Mouse (Mus musculus) kidney, adult 9 months (tissue): Measurements from ENCODE around the gene Rbms3.
A peak's percentile ranks its signal among the peaks of the same experiment; 100 is the strongest.

Experiments used
- DNase-seq: peaks from one replicate; pipeline ENCODE4 v3.0.0; 2022

Rbms3 gene

DNA sequence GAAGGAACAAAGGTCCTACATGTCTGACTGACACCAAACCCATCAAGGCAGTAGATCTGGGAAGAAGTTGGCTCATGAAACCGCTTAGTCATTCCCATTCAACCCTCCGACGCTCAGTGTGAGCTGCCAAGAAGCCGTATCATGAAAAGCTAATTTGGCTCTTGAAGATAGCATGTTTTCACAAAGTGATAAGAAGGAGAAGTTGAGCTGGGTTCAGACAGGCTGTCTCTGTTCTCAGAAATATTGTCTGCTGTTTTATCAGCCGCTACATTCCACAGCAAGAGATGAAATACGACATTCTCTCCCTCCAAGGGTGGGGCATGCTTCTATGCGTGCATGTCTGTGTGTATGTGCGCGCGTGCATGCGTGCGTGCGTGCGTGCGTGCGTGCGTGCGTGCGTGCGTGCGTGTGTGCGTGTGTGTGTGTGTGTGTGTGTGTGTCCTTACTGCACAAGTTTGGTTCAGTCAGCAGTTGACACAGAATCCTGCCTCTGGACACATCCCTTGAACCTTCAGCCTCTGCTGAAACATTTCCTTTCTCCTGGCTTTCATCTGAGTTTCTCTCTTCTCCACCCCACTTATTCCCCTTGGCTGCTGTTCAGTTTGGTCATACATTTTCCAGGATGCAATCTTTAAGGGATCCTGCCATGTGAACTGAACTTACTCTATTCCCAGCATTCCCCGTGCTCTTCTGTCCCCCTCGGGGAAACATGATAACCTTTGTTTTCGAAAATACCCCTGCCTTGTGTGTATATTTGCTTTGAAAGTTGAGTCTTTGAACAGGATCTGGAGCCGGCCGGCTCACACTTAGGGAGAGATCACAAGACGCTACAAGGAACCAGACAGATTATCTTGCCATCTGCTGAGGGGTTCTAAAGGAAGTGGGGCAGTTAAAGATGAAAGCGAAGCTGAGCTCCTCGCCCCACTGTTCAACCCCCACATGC, 756.4 kb downstream of the Rbms3 start:
- DNase-seq: peak; percentile 44

DNA sequence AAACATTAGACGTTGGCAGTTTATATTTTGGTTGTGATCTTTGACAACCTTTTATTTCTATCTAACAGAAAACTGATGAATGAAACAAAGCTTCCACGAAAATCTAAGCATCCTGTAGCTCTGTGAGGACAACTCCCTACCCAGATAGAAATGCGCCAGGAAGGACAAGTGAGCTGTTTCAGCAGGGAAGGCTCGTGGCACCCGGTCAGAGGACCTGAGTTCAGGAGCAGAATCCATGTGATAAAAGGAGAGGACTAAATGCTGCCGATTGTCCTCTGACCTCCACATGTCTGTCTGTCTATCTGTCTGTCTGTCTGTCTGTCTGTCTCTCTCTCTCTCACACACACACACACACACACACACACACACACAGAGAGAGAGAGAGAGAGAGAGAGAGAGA, 757.4 kb downstream of the Rbms3 start:
- DNase-seq: no peak

DNA sequence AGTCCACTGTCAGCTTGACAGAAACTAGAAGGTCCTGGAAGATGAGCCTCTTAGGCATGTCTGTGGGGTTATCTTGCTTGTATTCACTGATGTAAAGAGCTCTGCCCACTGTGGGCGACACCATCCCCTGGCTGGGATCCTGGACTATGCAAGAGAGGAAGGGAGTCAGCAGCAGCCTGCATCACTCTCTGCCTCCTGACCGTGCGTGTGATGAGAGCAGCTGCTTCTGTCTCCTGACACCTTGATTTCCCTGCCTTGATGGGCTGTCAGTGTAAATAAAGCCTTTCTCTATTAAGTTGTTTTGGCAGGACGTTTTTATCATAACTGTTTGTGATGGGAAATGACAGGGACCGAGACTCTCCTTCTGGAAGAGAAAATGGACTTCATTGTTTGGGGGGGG, 758.1 kb downstream of the Rbms3 start:
- DNase-seq: no peak

DNA sequence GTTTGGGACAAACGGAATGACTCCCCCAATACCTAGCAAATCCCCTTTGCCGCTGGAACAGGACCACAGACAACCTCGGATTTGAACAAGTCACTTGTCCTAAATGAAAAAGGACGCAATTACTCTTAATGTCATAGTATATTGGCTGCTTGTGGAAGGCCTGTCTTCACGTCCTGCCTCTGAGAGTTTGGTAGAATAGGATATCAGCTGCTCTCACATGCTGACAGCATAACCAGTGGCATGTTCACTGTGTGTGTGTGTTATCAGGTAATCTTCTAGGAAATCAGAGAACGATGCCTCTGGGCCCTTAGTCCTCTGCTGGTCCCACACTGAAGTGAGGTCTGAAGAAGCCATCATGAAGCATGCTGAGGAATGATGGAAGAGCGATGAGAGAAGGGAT, 763.7 kb downstream of the Rbms3 start:
- DNase-seq: no peak

DNA sequence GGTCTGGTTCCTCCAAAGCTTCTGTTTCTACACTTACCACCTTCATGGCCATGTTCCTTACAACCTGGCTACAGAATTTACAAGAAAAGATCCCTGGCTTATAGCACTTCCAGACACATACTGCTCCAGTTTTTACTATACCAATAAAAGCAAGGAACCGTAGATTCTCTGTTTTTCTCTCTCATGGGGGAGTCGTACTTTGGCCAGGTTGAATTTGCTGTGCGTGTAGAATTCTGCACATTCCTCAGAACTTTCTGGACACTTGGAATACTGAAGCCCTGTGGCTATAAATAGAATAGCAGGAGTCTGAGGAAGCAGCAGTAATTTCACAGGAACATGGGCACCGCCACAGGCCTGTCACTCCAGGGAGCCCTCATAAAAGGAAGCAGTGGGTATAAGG, 766.1 kb downstream of the Rbms3 start:
- peak; percentile 66 for DNase-seq

DNA sequence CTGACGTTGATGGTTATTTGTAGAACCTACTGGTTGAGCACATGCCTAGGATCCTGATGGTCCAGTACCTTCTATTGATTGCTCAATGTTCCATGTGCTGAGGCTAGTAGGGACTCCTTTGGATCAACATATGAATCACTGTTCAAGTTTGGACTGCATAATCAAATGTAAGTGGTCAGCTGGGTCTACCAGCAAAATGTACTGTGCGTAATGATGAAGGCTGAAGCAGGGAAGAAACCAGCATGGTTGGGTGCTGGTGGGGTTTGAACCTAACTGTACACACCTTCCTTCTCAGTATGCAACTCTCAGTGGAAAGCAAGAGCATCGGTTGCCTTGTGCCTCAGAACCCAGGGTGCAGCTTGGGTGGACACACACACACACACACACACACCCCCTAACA, 767.4 kb downstream of the Rbms3 start:
- DNase-seq: no peak

DNA sequence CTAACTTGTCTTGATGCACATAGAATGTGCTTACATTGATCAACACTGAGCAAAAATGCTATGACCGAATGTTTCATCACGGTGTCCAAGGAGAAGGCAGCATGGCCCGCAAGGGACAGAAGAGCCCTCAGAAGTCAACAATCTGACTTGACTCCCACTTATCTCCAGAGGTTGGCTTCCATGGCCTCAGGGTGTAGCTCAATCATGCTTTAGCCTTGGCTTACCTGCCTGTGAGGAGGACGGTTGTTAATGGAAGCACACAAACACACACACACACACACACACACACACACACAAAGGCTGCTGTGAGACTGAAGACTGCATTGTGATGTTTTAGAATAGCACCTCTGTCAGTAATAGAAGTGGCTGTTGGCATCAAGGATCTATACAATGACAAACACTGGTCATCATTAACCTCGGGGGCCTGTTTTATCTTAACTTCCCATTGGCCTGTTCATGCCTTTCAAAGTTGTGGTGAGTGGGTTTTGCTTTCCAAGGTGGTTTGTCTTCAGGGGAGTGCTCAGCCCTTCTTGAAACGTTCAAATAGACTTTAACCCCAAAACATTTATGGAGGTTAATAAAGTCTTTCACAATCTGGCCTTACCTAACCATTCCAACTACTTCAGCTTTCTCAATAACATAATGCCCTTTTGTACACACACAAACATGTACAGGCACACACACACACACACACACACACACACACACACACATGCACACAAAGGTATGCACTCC, 771.7 kb downstream of the Rbms3 start:
- no peak for DNase-seq

DNA sequence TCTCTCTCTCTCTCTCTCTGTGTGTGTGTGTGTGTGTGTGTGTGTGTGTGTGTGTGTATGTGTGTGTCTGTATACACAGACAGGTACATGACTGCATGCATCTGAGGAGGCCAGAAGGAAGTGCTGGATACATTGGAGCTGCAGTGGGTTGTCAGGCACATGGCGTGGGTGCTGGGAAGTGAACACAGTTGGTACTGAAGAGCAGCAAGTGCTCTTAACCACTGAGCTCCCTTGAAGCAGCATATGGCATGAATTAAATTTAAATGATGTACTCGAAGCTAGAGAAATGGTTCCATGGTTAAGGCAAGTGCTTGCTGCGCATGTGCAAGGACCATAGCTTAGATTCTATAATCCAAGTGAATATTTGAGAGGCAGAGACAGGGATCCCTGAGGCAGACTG, 772.6 kb downstream of the Rbms3 start:
- DNase-seq: no peak

DNA sequence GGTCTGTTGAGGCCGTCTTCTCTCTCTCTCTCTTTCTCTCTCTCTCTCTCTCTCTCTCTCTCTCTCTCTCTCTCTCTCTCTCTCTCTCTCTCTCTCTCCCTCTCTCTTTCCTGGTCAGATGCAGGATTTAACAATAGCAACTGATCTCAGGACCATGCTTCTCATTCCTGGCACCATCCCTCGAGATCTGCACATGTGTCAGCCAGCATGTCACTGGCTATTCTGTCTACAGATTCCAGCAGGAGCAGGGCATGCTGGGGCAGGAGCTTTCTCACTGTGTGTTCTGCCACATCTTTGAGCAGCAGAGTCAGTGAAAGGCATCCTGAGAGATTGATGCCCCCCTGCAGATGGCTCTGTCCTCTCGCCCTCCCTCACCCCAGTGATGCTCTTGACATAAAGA, 774.0 kb downstream of the Rbms3 start:
- no peak for DNase-seq

DNA sequence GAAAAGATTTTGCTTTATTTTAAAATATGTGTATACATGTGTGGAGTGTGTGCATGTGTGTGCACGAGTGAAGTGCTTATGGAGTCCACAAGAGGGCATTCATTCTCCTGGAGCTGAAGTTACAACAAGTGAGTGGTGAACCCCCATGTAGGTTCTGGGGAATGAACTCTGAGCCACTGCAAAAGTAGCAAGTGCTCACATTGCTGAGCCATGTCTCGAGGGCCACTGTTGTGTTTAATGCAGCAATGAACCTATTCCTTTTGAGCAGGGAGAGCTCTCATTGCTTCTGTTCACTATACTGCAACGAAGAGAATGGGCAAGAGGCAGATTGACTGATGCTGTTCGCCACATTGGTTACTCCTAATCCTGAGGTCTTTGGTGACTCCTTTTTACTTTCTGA, 780.8 kb downstream of the Rbms3 start:
- DNase-seq: no peak

DNA sequence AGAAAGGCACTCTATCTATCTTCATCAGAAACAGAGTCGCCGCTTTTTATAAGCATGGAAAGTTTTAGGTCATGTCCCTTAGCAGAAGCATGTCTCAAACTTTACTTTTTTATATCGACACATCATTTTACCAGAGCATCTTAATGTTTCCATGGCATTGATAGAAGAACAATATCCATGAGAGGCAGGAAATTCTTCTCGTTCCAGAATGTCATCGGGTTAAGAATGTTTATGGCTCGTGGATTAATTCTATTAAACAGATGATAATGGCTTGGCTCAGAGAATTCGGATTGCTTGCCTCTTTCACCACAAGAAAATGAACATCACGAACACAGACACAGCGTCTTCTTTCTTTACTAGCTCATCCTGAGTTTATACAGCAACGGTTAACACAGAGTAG, 781.5 kb downstream of the Rbms3 start:
- peak; percentile 28 for DNase-seq

DNA sequence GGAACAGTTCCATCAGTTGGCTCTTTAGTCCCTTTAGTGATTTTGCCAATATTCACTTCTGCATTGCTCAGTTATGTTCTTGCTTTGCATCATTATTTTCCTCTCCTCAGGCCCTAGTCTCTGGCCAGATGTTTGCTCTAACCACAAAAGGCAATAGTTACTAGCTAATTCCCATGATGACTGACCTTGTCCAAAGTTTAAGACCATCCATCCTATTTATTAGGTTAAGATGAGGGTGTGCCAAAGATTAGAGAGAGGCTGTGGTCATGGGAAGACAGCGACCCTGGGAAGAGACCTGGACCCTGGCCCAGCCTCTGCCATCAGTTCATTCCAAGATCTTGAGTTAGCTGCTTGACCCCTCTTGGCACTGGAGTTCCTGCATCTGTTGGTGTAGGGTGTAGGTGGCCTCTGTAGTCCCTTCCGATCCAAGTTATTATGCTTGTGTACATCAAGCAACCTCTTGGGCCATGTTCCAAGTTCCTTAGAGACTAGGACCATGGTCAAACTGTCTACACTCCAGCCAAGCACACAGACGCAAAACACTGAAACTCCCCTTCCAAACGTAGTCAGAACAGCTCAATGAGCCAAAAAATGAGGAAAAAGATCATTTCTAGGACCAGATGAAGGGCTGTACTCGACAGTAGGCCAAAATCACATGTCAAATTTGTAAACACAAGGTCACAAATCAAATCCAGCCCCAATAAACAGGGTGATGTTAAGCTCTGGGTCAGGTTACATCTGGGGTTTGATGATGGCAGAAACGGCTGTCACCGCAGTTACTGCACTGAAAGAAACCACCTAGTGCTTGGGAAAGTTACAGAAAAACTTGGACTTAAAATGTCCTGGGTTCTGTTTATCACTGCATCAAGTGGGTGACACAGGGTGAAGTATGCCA, 782.2 kb downstream of the Rbms3 start:
- DNase-seq: peak; percentile 73

DNA sequence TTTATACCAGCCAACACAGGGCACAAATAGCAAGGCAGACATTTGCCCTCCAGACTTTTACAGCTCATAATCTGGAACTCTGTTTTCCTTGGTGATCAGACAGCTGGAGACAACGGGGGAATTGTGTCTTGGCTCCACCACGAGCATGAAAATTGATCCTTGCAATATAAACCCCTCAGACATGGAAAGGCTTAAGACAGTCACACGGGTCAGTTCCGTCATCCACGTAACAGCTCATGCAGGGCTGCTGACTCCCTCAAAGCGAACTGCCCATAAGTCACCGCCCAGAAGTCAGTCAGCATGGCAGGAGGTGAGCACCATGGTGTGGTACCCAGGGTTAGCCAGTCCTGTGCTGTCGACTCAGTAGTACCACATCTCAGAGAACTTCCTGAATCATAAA, 794.8 kb downstream of the Rbms3 start:
- no peak for DNase-seq

DNA sequence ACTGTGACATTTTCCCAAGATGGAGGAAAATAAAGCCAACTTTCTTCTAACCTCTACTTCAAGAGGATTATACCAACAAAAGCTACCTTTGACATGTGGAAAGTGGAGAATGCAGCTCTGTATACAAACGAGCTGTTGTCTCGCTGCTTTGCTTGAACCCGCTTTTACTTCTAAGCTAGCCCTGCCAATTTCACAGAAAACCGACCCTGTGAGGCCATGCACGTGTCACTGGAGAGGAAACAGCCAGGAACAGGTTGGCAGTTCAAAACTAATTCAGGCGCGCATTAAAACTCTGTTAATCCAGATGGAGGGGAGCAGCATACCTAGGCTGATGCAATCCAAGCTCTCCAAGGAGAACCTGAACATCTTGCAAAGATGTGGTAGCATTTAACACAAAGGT, 796.0 kb downstream of the Rbms3 start:
- no peak for DNase-seq

DNA sequence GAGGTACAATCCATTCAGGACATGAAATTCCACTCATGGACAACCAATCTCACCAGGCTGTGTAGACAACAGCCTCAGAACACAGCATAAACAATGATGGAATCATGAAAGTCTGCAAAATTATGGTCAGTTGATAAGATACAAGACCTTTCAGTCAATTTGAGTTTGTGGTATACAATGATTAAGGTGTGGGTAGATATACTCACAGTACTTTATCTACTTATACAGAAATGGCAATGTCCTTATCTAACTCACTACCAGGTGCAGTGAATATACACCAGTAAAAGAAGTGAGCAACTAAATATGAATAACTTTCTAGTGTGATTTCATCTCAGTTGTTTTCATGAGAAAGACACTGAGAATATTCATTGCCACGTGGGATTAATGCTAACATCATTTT, 796.9 kb downstream of the Rbms3 start:
- DNase-seq: no peak

DNA sequence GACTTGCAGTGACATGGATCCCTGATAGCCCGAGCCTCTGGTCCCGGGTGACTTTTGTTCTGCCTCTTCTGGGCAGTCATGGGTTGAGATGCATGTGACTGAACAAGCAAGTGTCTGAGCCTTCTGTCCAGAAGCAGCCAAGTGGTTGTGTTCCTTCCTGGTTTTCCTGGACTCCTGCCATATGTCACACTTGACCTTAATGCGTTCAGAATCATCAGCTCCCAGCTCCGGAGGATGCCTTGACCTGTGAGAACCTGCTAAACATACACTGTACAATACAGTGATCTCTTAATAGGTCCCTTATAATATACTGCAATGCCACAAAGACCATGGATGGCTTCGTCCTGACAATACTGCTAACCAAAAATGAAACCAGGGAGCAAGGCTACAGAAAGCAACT, 798.3 kb downstream of the Rbms3 start:
- DNase-seq: peak; percentile 12

DNA sequence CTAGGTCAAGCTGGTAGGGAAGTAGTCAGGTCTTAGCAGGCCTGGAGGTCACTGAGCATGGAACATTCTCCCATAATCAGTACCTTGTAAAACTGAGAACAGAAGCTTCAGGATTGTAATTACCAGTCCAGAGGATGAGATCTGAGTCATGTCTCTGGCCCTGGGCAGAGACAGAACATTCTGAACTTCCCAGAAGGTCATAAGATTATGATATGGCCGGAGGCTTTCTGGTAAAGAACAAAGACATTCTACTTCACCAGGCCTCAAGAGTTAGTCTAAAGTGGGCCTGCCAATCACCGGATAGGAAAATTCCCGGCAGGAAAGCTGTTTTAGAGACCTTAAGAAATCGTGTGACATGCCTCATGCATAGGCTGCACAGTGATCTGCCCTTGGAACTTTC, 799.8 kb downstream of the Rbms3 start:
- DNase-seq: no peak

DNA sequence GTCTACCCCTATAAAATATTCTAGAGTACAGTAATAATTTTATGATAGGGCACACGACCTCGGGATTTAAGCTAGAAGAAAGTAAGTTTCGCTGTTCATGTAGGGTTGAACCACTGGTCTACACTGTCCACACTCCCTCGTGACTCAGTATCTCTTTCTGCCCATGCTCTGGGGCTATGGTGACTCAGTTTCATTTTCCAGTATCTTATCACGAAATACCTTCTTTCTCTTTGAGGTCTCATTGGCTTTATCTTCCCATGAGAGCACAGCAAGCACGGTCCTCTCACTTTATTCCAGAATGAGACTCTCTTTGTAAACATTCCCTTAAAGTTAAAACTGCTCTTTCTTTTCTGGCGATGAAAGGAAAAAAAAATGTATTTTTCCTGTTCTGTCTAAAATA, 808.1 kb downstream of the Rbms3 start:
- DNase-seq: no peak

DNA sequence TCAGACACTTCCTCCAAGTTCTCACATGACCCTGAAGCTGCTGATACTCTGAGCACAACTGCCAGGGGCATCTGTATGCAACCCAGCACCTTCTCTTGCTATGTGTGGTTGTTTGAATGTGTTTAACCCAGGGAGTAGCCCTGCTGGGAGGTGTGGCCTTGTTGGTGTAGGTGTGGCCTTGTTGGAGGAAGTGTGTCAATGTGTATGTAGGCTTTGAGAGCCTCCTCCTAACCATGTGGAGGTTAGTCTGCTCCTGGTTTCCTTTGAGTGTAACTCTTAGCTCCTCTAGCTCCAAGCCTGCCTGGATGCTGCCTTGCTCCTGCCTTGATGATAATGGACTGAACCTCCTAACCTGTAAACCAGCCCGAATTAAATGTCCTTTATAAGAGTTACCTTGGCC, 812.5 kb downstream of the Rbms3 start:
- DNase-seq: no peak

DNA sequence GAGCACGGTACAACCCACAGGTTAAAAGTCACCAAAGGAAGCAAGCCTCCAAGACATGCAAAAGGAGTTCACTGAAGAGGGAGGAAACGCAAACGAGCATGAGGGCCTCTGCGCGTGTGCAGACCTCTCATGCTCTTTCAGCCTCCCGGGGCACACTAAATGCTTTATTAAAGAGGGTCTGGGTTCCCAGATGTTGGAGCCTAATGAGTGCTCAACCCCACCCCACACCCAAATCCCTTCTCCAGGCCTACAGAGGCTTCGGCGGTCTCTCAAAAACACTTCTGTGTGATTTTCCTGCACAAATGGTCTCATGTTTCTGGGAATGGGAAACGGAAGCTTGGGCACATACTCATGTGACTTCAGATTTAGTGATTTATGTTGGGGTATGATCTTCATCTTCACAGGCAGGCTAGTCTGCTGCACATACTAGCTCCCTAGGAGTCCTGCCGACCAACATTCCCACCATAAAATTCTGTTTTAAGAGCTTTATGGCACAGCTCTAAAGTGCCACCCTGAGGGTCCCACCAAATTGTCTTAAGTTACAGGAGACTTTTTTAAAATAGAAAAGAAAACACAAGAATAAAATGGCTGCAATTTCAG, 815.1 kb downstream of the Rbms3 start:
- DNase-seq: no peak

DNA sequence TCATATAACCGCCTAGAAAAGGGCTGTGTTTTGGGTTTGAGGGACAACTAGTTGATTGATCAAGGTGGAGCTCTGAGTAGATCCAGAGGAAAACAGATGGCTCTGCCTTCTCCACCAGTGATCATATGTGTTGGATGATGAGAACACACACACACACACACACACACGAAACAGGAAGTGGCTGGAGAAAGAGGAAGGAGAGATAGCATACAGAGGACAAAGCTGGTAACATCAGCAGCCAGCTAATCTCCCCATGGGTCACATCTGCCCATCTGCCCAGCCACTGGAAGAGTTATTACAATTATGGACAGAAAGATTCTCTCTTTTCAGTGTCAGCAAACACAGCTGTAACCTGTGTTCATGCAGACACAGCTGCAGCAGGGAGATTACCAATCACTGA, 816.3 kb downstream of the Rbms3 start:
- no peak for DNase-seq

DNA sequence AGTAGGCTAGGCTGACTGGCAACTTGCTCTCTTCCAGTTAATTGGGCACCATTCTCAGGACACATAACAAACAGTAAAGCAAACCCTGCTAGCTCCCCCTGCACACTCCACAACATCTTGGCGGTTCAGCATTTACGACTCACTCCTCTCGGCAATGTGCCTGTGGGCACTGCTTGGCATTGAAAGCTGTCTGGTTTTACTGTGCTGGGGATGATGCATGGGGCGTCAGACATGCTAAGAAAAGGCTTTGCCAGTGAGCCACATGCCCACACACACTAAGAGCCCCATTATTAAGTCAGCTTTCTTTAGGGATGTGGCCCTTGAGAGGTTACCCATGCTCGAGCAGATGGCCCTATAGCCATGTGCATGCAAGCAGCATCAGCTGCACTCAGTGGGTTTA, 820.5 kb downstream of the Rbms3 start:
- no peak for DNase-seq

DNA sequence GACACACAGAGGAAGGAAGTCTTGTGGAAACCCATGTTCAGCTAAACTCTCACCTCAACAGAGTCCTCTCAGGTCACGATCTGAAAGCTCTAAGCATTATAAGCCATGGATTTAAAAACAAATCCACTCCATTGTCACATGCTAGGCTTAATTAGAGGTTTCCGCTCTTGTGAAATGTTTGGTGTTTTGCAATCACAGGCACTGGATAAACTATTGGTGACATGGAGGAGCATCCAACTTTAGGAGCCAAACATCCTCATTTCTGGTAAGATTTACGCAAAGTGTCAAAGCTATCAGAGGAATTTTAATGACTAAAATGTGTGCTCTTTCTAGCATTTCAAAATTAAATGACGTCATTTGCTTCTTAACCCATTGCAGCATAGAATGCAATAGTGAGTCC, 821.3 kb downstream of the Rbms3 start:
- peak; percentile 55 for DNase-seq
